Mouse (Mus musculus): ENCODE measurements around the gene Gpn2. TPM values are rescaled to one million over a fixed set of nuclear protein-coding genes. Genes with fewer than 3 reads are reported as not detected.

Gpn2 gene
- polyA plus RNA-seq, 1 experiment, result 30.9 TPM

GRCm38 (mm10) chr4:133570066-133570466, 14.1 kb upstream of the Gpn2 start:
- TF ChIP-seq CTCF (IDR thresholded peaks at IDR 0.05; ENCODE audit: control insufficient read depth, insufficient read depth, insufficient replicate concordance, low read depth, low read length) (no peak), POLR2A (IDR thresholded peaks at IDR 0.05; ENCODE audit: control insufficient read depth, low read depth, low read length) (no peak)
- H3K4me1 ChIP-seq (ENCODE audit: control insufficient read depth, insufficient read depth, low read length), result peaks cover 10% of the 10 kb centered on the region
- peak overlapping the region; percentile 27 for H3K27ac ChIP-seq (ENCODE audit: control insufficient read depth, insufficient read depth, low read depth, low read length)
- H3K36me3 ChIP-seq (ENCODE audit: control insufficient read depth, insufficient read depth, low read length), result no peaks in the 10 kb centered on the region
- H3K27me3 ChIP-seq (ENCODE audit: control insufficient read depth, insufficient read depth, low read length), result no peaks in the 10 kb centered on the region
- H3K4me3 ChIP-seq (ENCODE audit: control insufficient read depth, low read depth, low read length), result peak overlapping the region; percentile 53

GRCm38 (mm10) chr4:133574070-133574842, 9.9 kb upstream of the Gpn2 start, which contains the start of gene Gpatch3:
TSS of gene Gpatch3 (plus strand) at chr4:133574745.
- Histone ChIP-seq H3K4me1 (ENCODE audit: control insufficient read depth, insufficient read depth, low read length) (peaks cover 12% of the 10 kb centered on the region), H3K27me3 (ENCODE audit: control insufficient read depth, insufficient read depth, low read length) (no peaks in the 10 kb centered on the region), H3K36me3 (ENCODE audit: control insufficient read depth, insufficient read depth, low read length) (peaks cover 4% of the 10 kb centered on the region; the same call in 1 of the 2 replicates), H3K27ac (ENCODE audit: control insufficient read depth, insufficient read depth, low read depth, low read length) (peak within 1 kb of the TSS; percentile 91), H3K4me3 (ENCODE audit: control insufficient read depth, low read depth, low read length) (peak within 1 kb of the TSS; percentile 90)
- TF ChIP-seq POLR2A (IDR thresholded peaks at IDR 0.05; ENCODE audit: control insufficient read depth, low read depth, low read length), result peak; percentile 99
- no peak for TF ChIP-seq CTCF (IDR thresholded peaks at IDR 0.05; ENCODE audit: control insufficient read depth, insufficient read depth, insufficient replicate concordance, low read depth, low read length)

- H3K36me3 ChIP-seq (ENCODE audit: control insufficient read depth, insufficient read depth, low read length), result peaks cover 4% of the 10 kb centered on the region; the same call in 1 of the 2 replicates
- peak overlapping the region; percentile 91 for H3K27ac ChIP-seq (ENCODE audit: control insufficient read depth, insufficient read depth, low read depth, low read length)
- no peak for TF ChIP-seq POLR2A (IDR thresholded peaks at IDR 0.05; ENCODE audit: control insufficient read depth, low read depth, low read length)
- no peak for TF ChIP-seq CTCF (IDR thresholded peaks at IDR 0.05; ENCODE audit: control insufficient read depth, insufficient read depth, insufficient replicate concordance, low read depth, low read length)
- H3K4me3 ChIP-seq (ENCODE audit: control insufficient read depth, low read depth, low read length), result peak overlapping the region; percentile 90
- H3K4me1 ChIP-seq (ENCODE audit: control insufficient read depth, insufficient read depth, low read length), result peaks cover 12% of the 10 kb centered on the region
- no peaks in the 10 kb centered on the region for H3K27me3 ChIP-seq (ENCODE audit: control insufficient read depth, insufficient read depth, low read length)
Observed at GRCm38 (mm10) chr4:133574843-133575202, 9.3 kb upstream of the Gpn2 start.

- Histone ChIP-seq H3K27me3 (ENCODE audit: control insufficient read depth, insufficient read depth, low read length) (no peaks in the 10 kb centered on the region), H3K27ac (ENCODE audit: control insufficient read depth, insufficient read depth, low read depth, low read length) (no peak overlapping the region), H3K36me3 (ENCODE audit: control insufficient read depth, insufficient read depth, low read length) (peaks cover 4% of the 10 kb centered on the region; the same call in 1 of the 2 replicates), H3K4me3 (ENCODE audit: control insufficient read depth, low read depth, low read length) (no peak overlapping the region), H3K4me1 (ENCODE audit: control insufficient read depth, insufficient read depth, low read length) (peaks cover 3% of the 10 kb centered on the region)
- TF ChIP-seq CTCF (IDR thresholded peaks at IDR 0.05; ENCODE audit: control insufficient read depth, insufficient read depth, insufficient replicate concordance, low read depth, low read length), result no peak
- no peak for TF ChIP-seq POLR2A (IDR thresholded peaks at IDR 0.05; ENCODE audit: control insufficient read depth, low read depth, low read length)
Observed at GRCm38 (mm10) chr4:133577983-133578382, 6.2 kb upstream of the Gpn2 start.

- Histone ChIP-seq H3K4me3 (ENCODE audit: control insufficient read depth, low read depth, low read length) (peak overlapping the region; percentile 99), H3K27me3 (ENCODE audit: control insufficient read depth, insufficient read depth, low read length) (no peaks in the 10 kb centered on the region), H3K27ac (ENCODE audit: control insufficient read depth, insufficient read depth, low read depth, low read length) (peak overlapping the region; percentile 91), H3K4me1 (ENCODE audit: control insufficient read depth, insufficient read depth, low read length) (peaks cover 8% of the 10 kb centered on the region), H3K36me3 (ENCODE audit: control insufficient read depth, insufficient read depth, low read length) (peaks cover 5% of the 10 kb centered on the region)
- no peak for TF ChIP-seq POLR2A (IDR thresholded peaks at IDR 0.05; ENCODE audit: control insufficient read depth, low read depth, low read length)
- no peak for TF ChIP-seq CTCF (IDR thresholded peaks at IDR 0.05; ENCODE audit: control insufficient read depth, insufficient read depth, insufficient replicate concordance, low read depth, low read length)
Observed at GRCm38 (mm10) chr4:133583690-133584058, 488 bp upstream of the Gpn2 start.

- no peak overlapping the region for H3K27ac ChIP-seq (ENCODE audit: control insufficient read depth, insufficient read depth, low read depth, low read length)
- no peaks in the 10 kb centered on the region for H3K4me1 ChIP-seq (ENCODE audit: control insufficient read depth, insufficient read depth, low read length)
- TF ChIP-seq CTCF (IDR thresholded peaks at IDR 0.05; ENCODE audit: control insufficient read depth, insufficient read depth, insufficient replicate concordance, low read depth, low read length) (peak; percentile 92; the same call in 1 of the 2 replicates), POLR2A (IDR thresholded peaks at IDR 0.05; ENCODE audit: control insufficient read depth, low read depth, low read length) (no peak)
- H3K36me3 ChIP-seq (ENCODE audit: control insufficient read depth, insufficient read depth, low read length), result peaks cover 7% of the 10 kb centered on the region
- no peak overlapping the region for H3K4me3 ChIP-seq (ENCODE audit: control insufficient read depth, low read depth, low read length)
- H3K27me3 ChIP-seq (ENCODE audit: control insufficient read depth, insufficient read depth, low read length), result no peaks in the 10 kb centered on the region
Observed at GRCm38 (mm10) chr4:133592570-133592969, 8.4 kb downstream of the Gpn2 start.

GRCm38 (mm10) chr4:133595538-133595937, 11.4 kb downstream of the Gpn2 start:
- Histone ChIP-seq H3K27me3 (ENCODE audit: control insufficient read depth, insufficient read depth, low read length) (no peaks in the 10 kb centered on the region), H3K4me3 (ENCODE audit: control insufficient read depth, low read depth, low read length) (no peak overlapping the region), H3K4me1 (ENCODE audit: control insufficient read depth, insufficient read depth, low read length) (peaks cover 7% of the 10 kb centered on the region), H3K27ac (ENCODE audit: control insufficient read depth, insufficient read depth, low read depth, low read length) (no peak overlapping the region), H3K36me3 (ENCODE audit: control insufficient read depth, insufficient read depth, low read length) (peaks cover 4% of the 10 kb centered on the region)
- TF ChIP-seq POLR2A (IDR thresholded peaks at IDR 0.05; ENCODE audit: control insufficient read depth, low read depth, low read length), result no peak
- no peak for TF ChIP-seq CTCF (IDR thresholded peaks at IDR 0.05; ENCODE audit: control insufficient read depth, insufficient read depth, insufficient replicate concordance, low read depth, low read length)

All from testis, adult 2 months (tissue).